Mouse (Mus musculus) lung, postnatal 0 days (tissue): ENCODE data around the gene Tssc4. TPM values are rescaled to one million over a fixed set of nuclear protein-coding genes. Genes with fewer than 3 reads are reported as not detected.
A peak's percentile ranks its signal among the peaks of the same experiment; 100 is the strongest.

ENCODE experiments used
- ATAC-seq: fragments of 200-750 bp; cut with Nextera tagmentation; 2 replicates; pipeline ENCODE4 v1.8.0; 2017; ENCODE audit warnings: moderate library complexity
- DNase-seq: peaks from one replicate; pipeline ENCODE4 v3.0.0-alpha.2; 2016; ENCODE audit warnings: low spot score
- H3K27ac ChIP-seq: fragments of 300-500 bp; sonication (generic); 2 replicates; pipeline ENCODE4 v1.5.1; 2014; ENCODE audit warnings: antibody characterized with exemption, mild to moderate bottlenecking, low read length, mixed read lengths
- H3K27me3 ChIP-seq: fragments of 300-500 bp; sonication (generic); replicated peaks from 2 replicates; pipeline ENCODE4 v1.6.1; 2014; ENCODE audit warnings: low read length, mixed read lengths; ENCODE audit not compliant: insufficient read depth
- H3K36me3 ChIP-seq: fragments of 300-500 bp; sonication (generic); 2 replicates; pipeline ENCODE4 v1.6.1; 2014; ENCODE audit warnings: low read length, mixed read lengths; ENCODE audit not compliant: insufficient read depth
- H3K4me1 ChIP-seq: fragments of 300-500 bp; sonication (generic); 2 replicates; pipeline ENCODE4 v1.6.1; 2014; ENCODE audit warnings: antibody characterized with exemption, low read depth, low read length, mixed read lengths; ENCODE audit not compliant: insufficient read depth
- H3K4me2 ChIP-seq: fragments of 300-500 bp; sonication (generic); replicated peaks from 2 replicates; pipeline ENCODE4 v1.6.1; 2014; ENCODE audit warnings: low read depth, mild to moderate bottlenecking, low read length, moderate library complexity, mixed read lengths
- H3K4me3 ChIP-seq: fragments of 300-500 bp; sonication (generic); 2 replicates; pipeline ENCODE4 v1.5.1; 2014; ENCODE audit warnings: low read depth, low read length
- H3K9ac ChIP-seq: fragments of 300-500 bp; sonication (generic); replicated peaks from 2 replicates; pipeline ENCODE4 v1.6.1; 2014; ENCODE audit warnings: low read depth, mild to moderate bottlenecking
- H3K9me3 ChIP-seq: fragments of 300-500 bp; sonication (generic); 2 replicates; pipeline ENCODE4 v1.6.1; 2016; ENCODE audit warnings: low read length, mixed read lengths
- CTCF ChIP-seq: IDR thresholded peaks from 2 replicates; pipeline ENCODE4 v1.5.1; 2016; ENCODE audit warnings: antibody characterized with exemption, mild to moderate bottlenecking
- EP300 ChIP-seq: IDR thresholded peaks from 2 replicates; pipeline ENCODE4 v1.6.1; 2016; ENCODE audit warnings: antibody characterized with exemption, mild to moderate bottlenecking, control low read depth
- WGBS: fragments of 180-500 bp; shearing (Covaris S2); extraction: QIAGEN DNeasy Blood & Tissue Kit; methylation state at CpG from one replicate; pipeline ENCODE4 v1.1.7; 2014; 5-methylcytosine and 5-hydroxymethylcytosine counted together
- polyA plus RNA-seq: library from polyadenylated mRNA; unstranded; fragments of >200 nt; fragmentation: Nextera tagmentation; extraction: Ambion mirVana; gene quantifications from 2 replicates; pipeline ENCODE4 v1.2.1, GENCODE M21; 2015

Tssc4 gene
- polyA plus RNA-seq, 1 experiment from 2014 or later = 52.3 TPM

GRCm38 (mm10) chr7:143042897-143043300, 26.1 kb upstream of the Tssc4 start:
- ATAC-seq (peak; percentile 13), DNase-seq (peak; percentile 43)
- H3K36me3 ChIP-seq = no peaks in the 10 kb centered on the region
- TF ChIP-seq CTCF = no peak
- TF ChIP-seq EP300 = no peak
- 72% methylated on average over 3 of the region's 3 CpGs for whole genome bisulfite sequencing
- peak overlapping the region; percentile 73 for H3K27ac ChIP-seq
- H3K4me3 ChIP-seq = no peak overlapping the region
- no peak overlapping the region for H3K4me2 ChIP-seq
- no peaks in the 10 kb centered on the region for H3K27me3 ChIP-seq
- no peak overlapping the region for H3K9ac ChIP-seq
- peaks cover 14% of the 10 kb centered on the region; the same call in 1 of the 2 replicates for H3K4me1 ChIP-seq
- no peaks in the 10 kb centered on the region for H3K9me3 ChIP-seq

- TF ChIP-seq EP300 = no peak
- peak; percentile 19; the same call in 1 of the 2 replicates for TF ChIP-seq CTCF
- peaks cover 14% of the 10 kb centered on the region; the same call in 1 of the 2 replicates for H3K4me1 ChIP-seq
- H3K27ac ChIP-seq = no peak overlapping the region
- no peak overlapping the region for H3K9ac ChIP-seq
- H3K27me3 ChIP-seq = no peaks in the 10 kb centered on the region
- 87% methylated on average over 2 of the region's 2 CpGs for WGBS
- ATAC-seq (no peak), DNase-seq (peak; percentile 33)
- no peaks in the 10 kb centered on the region for H3K9me3 ChIP-seq
- no peak overlapping the region for H3K4me2 ChIP-seq
- H3K36me3 ChIP-seq = no peaks in the 10 kb centered on the region
- no peak overlapping the region for H3K4me3 ChIP-seq
Observed at GRCm38 (mm10) chr7:143044049-143044825, 24.8 kb upstream of the Tssc4 start.

GRCm38 (mm10) chr7:143044826-143045206, 24.2 kb upstream of the Tssc4 start:
- ATAC-seq = no peak
- H3K9ac ChIP-seq = no peak overlapping the region
- no peaks in the 10 kb centered on the region for H3K36me3 ChIP-seq
- no peaks in the 10 kb centered on the region for H3K27me3 ChIP-seq
- DNase-seq = no peak
- H3K27ac ChIP-seq = no peak overlapping the region
- peak; percentile 45 for TF ChIP-seq CTCF
- no peak for TF ChIP-seq EP300
- no peak overlapping the region for H3K4me2 ChIP-seq
- H3K4me1 ChIP-seq = peaks cover 14% of the 10 kb centered on the region; the same call in 1 of the 2 replicates
- no peak overlapping the region for H3K4me3 ChIP-seq
- no peaks in the 10 kb centered on the region for H3K9me3 ChIP-seq

- Histone ChIP-seq H3K4me2 (no peak overlapping the region), H3K27me3 (no peaks in the 10 kb centered on the region), H3K9ac (no peak overlapping the region), H3K9me3 (no peaks in the 10 kb centered on the region), H3K36me3 (no peaks in the 10 kb centered on the region), H3K4me3 (no peak overlapping the region), H3K27ac (no peak overlapping the region), H3K4me1 (peaks cover 18% of the 10 kb centered on the region; the same call in 1 of the 2 replicates)
- ATAC-seq (no peak), DNase-seq (peak; percentile 44)
- TF ChIP-seq EP300 (no peak), CTCF (no peak)
- 43% methylated on average over 7 of the region's 7 CpGs for WGBS
Observed at GRCm38 (mm10) chr7:143046358-143046757, 22.7 kb upstream of the Tssc4 start.

GRCm38 (mm10) chr7:143049331-143049730, 19.7 kb upstream of the Tssc4 start:
- WGBS = 73% methylated on average over 3 of the region's 3 CpGs

GRCm38 (mm10) chr7:143049841-143050816, 18.9 kb upstream of the Tssc4 start:
- 81% methylated on average over 3 of the region's 3 CpGs for WGBS
- Histone ChIP-seq H3K9ac (no peak overlapping the region), H3K27ac (no peak overlapping the region)

More at GRCm38 (mm10) chr7:143049331-143049730, 19.7 kb upstream of the Tssc4 start:
- Histone ChIP-seq H3K9me3 (no peaks in the 10 kb centered on the region), H3K36me3 (no peaks in the 10 kb centered on the region), H3K4me1 (peaks cover 12% of the 10 kb centered on the region; the same call in 1 of the 2 replicates), H3K27ac (no peak overlapping the region), H3K4me3 (no peak overlapping the region), H3K4me2 (no peak overlapping the region), H3K27me3 (no peaks in the 10 kb centered on the region), H3K9ac (no peak overlapping the region)
- no peak for ATAC-seq
- no peak for DNase-seq
- TF ChIP-seq EP300 (no peak), CTCF (no peak)

More at GRCm38 (mm10) chr7:143049841-143050816, 18.9 kb upstream of the Tssc4 start:
- no peak overlapping the region for H3K4me3 ChIP-seq
- H3K36me3 ChIP-seq = no peaks in the 10 kb centered on the region
- H3K4me2 ChIP-seq = no peak overlapping the region
- peaks cover 20% of the 10 kb centered on the region; the same call in 1 of the 2 replicates for H3K4me1 ChIP-seq
- no peaks in the 10 kb centered on the region for H3K27me3 ChIP-seq
- TF ChIP-seq CTCF = no peak
- no peak for TF ChIP-seq EP300
- DNase-seq (no peak), ATAC-seq (no peak)
- H3K9me3 ChIP-seq = no peaks in the 10 kb centered on the region
